In the genomic region with DNA sequence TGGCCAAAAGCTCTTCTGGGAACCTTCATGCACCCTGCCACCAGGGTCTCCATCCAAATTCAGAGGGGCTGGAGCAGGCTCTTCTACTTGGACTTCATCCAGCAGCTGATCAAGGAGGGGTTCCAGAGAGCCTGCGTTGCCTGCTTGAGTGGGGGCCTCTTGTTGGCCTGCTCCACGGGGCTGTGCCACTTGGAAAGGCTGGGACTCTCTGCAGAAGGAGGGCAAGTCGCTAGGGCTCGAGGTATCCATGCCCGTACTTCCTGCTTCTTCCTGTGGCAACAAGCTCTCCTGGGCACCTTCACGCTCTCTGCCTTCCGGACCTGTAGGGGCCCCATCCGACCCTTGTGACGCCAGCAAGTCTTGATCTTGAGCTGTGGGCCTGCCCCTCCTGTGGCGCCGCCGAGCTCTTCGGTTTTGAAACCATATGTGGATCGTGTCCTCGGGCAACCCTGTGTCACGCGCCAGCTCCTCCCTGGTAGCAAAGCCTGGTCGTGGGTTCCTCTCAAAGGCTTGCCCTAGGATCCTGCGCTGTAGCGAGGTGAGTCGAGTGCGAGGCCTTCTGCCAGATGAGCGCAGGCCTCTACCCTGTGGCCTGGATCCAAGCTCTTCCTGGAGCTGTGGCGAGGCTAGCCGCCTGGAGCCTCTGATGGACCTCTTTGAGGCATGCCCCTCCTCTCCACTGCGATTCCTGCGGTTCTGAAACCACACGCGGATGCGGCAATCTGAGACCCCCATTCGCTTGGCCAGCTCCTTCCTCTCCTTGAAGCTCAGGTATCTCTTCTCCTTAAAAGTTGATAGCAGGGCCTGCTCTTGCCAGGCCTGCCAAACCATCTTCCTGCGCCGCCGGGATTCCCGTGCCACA, we compare ENCODE assay signal across 8 mouse cellular contexts. TPM values are rescaled to one million over a fixed set of nuclear protein-coding genes. Genes with fewer than 3 reads are reported as not detected.
A peak's percentile ranks its signal among the peaks of the same experiment; 100 is the strongest.
DNase-seq lines count a peak whose midpoint lies in the region; ATAC-seq lines count a peak whose summit lies in the region.
"Not testable (repeated sequence)": the region's sequence is repeated elsewhere in the genome, so short reads cannot be mapped to it uniquely, and the experiment has no call there.

No protein-coding gene starts in this region.

- not testable (repeated sequence) for H3K4me3 ChIP-seq in embryonic facial prominence, embryonic 13.5 days

- H3K27me3 ChIP-seq in embryonic facial prominence, embryonic 13.5 days = not testable (repeated sequence)

- DNase-seq in adrenal gland, adult 8-10 months = peak; percentile 72
- peak; percentile 71 for DNase-seq in heart, adult 8-10 months (ENCODE audit: low spot score)
- peak; percentile 68 for DNase-seq in kidney, adult 11 months
- peak; percentile 75 to 76 for DNase-seq in left cerebral cortex, postnatal 36 days (ENCODE audit: low spot score in 2 of 2)
- DNase-seq in mesoderm, embryonic 11.5 days (ENCODE audit: low read depth, low spot score) = peak; percentile 43
- DNase-seq in right cerebral cortex, postnatal 4 days = peak; percentile 60
- peak; percentile 89 to 100 for DNase-seq in urinary bladder, postnatal 4 days (ENCODE audit: low spot score in 2 of 2)

- not testable (repeated sequence) for H3K4me2 ChIP-seq in embryonic facial prominence, embryonic 13.5 days

- H3K36me3 ChIP-seq in embryonic facial prominence, embryonic 13.5 days = not testable (repeated sequence)

- not testable (repeated sequence) for H3K9ac ChIP-seq in embryonic facial prominence, embryonic 13.5 days

- H3K4me1 ChIP-seq in embryonic facial prominence, embryonic 13.5 days = not testable (repeated sequence)

- intact Hi-C loops in left cerebral cortex, postnatal 36 days (cut with DNase I) = not testable (repeated sequence)

- H3K27ac ChIP-seq in embryonic facial prominence, embryonic 13.5 days = not testable (repeated sequence)

- peak; percentile 83 for ATAC-seq in embryonic facial prominence, embryonic 13.5 days (ENCODE audit: insufficient number of reproducible peaks, insufficient read depth, low FRiP score, low TSS enrichment, low read depth)

- peaks cover 18% of the 10 kb centered on the region for H3K9me3 ChIP-seq in embryonic facial prominence, embryonic 13.5 days

- WGBS in embryonic facial prominence, embryonic 13.5 days = 87% methylated on average over 35 of the region's 35 CpGs

RNA-seq across cellular contexts. Expression of a gene that starts 0.5 kb away (rescaled TPM):
- total RNA-seq in adrenal gland, adult 8-10 months (2022) = not detected
- not detected in 2 replicates for polyA plus RNA-seq in embryonic facial prominence, embryonic 13.5 days (2015; fragmentation: Nextera tagmentation; extraction: Ambion mirVana)
- not detected for total RNA-seq in heart, adult 8-10 months (2022)
- not detected for total RNA-seq in left cerebral cortex, postnatal 36 days (2021)

RNA-seq across cellular contexts. Expression of a gene that starts 4.5 kb away (rescaled TPM):
- not detected for total RNA-seq in adrenal gland, adult 8-10 months (2022)
- not detected in 2 replicates for polyA plus RNA-seq in embryonic facial prominence, embryonic 13.5 days (2015; fragmentation: Nextera tagmentation; extraction: Ambion mirVana)
- total RNA-seq in heart, adult 8-10 months (2022) = not detected
- total RNA-seq in left cerebral cortex, postnatal 36 days (2021) = not detected

RNA-seq across cellular contexts. Expression of a gene that starts 7.3 kb away (rescaled TPM):
- not detected for total RNA-seq in adrenal gland, adult 8-10 months (2022)
- polyA plus RNA-seq in embryonic facial prominence, embryonic 13.5 days (2015; fragmentation: Nextera tagmentation; extraction: Ambion mirVana) = not detected in 2 replicates
- not detected for total RNA-seq in heart, adult 8-10 months (2022)
- total RNA-seq in left cerebral cortex, postnatal 36 days (2021) = not detected

RNA-seq across cellular contexts. Expression of a gene that starts 23.3 kb away (rescaled TPM):
- 10 to 100 TPM; 49.4 to 60.0 (median 54.1) TPM for total RNA-seq in adrenal gland, adult 8-10 months (2022)
- polyA plus RNA-seq in embryonic facial prominence, embryonic 13.5 days (2015; fragmentation: Nextera tagmentation; extraction: Ambion mirVana) = 88.0 and 88.8 TPM in 2 replicates
- total RNA-seq in heart, adult 8-10 months (2022) = 10 to 100 TPM; 28.8 to 38.4 (median 35.9) TPM
- 10 to 100 TPM; 90.7 to 98.7 TPM for total RNA-seq in left cerebral cortex, postnatal 36 days (2021)

Comparison
In these comparisons a context has a peak if more than half of its experiments do, and no peak if none do; other contexts are left out.
1. DNase-seq: peak in every context shown above with its lines; median percentile 94 in urinary bladder, postnatal 4 days; 76 in left cerebral cortex, postnatal 36 days; 72 in adrenal gland, adult 8-10 months; 71 in heart, adult 8-10 months; 68 in kidney, adult 11 months; 60 in right cerebral cortex, postnatal 4 days; 43 in mesoderm, embryonic 11.5 days.